Mouse (Mus musculus) hindbrain, embryonic 14.5 days (tissue): ENCODE measurements around the gene C1s2. TPM values are rescaled to one million over a fixed set of nuclear protein-coding genes. Genes with fewer than 3 reads are reported as not detected.
"Not testable (repeated sequence)": the region's sequence is repeated elsewhere in the genome, so short reads cannot be mapped to it uniquely, and the experiment has no call there.

ENCODE experiments used
- ATAC-seq: fragments of 200-750 bp; cut with Nextera tagmentation; 2 replicates; pipeline ENCODE4 v1.8.0; 2017; ENCODE audit warnings: moderate number of reproducible peaks, mild to moderate bottlenecking, moderate TSS enrichment, moderate library complexity; ENCODE audit not compliant: low FRiP score
- DNase-seq: peaks from one replicate; pipeline ENCODE4 v3.0.0-alpha.2; 2015; ENCODE audit warnings: low spot score
- H3K27ac ChIP-seq: fragments of 300-500 bp; sonication (generic); 2 replicates; pipeline ENCODE4 v1.5.1; 2014; ENCODE audit warnings: mild to moderate bottlenecking, moderate library complexity
- H3K27me3 ChIP-seq: fragments of 300-500 bp; sonication (generic); 2 replicates; pipeline ENCODE4 v1.6.1; 2014; ENCODE audit warnings: mild to moderate bottlenecking, low read length, mixed read lengths; ENCODE audit not compliant: control insufficient read depth, insufficient read depth
- H3K36me3 ChIP-seq: fragments of 300-500 bp; sonication (generic); replicated peaks from 2 replicates; pipeline ENCODE4 v1.6.1; 2014; ENCODE audit not compliant: control insufficient read depth, insufficient read depth
- H3K4me1 ChIP-seq: fragments of 300-500 bp; sonication (generic); replicated peaks from 2 replicates; pipeline ENCODE4 v1.6.1; 2014; ENCODE audit warnings: antibody characterized with exemption, low read length, mixed read lengths; ENCODE audit not compliant: control insufficient read depth, insufficient read depth
- H3K4me2 ChIP-seq: fragments of 300-500 bp; sonication (generic); replicated peaks from 2 replicates; pipeline ENCODE4 v1.6.1; 2014; ENCODE audit warnings: mild to moderate bottlenecking, moderate library complexity
- H3K4me3 ChIP-seq: fragments of 300-500 bp; sonication (generic); replicated peaks from 2 replicates; pipeline ENCODE4 v1.5.1; 2014; ENCODE audit warnings: mild to moderate bottlenecking, low read length
- H3K9ac ChIP-seq: fragments of 300-500 bp; sonication (generic); 2 replicates; pipeline ENCODE4 v1.6.1; 2014
- H3K9me3 ChIP-seq: fragments of 300-500 bp; sonication (generic); 2 replicates; pipeline ENCODE4 v1.6.1; 2016; ENCODE audit warnings: low read length; ENCODE audit not compliant: control insufficient read depth
- WGBS: fragments of 180-500 bp; shearing (Covaris S2); extraction: QIAGEN DNeasy Blood & Tissue Kit; methylation state at CpG from one replicate; pipeline ENCODE4 v1.1.7; 2014; 5-methylcytosine and 5-hydroxymethylcytosine counted together
- polyA plus RNA-seq: library from polyadenylated mRNA; unstranded; fragments of >200 nt; fragmentation: Nextera tagmentation; extraction: Ambion mirVana; gene quantifications from 2 replicates; pipeline ENCODE4 v1.2.1, GENCODE M21; 2014

The C1s2 gene
- polyA plus RNA-seq, 1 experiment from 2014 or later = 0.07 TPM

DNA sequence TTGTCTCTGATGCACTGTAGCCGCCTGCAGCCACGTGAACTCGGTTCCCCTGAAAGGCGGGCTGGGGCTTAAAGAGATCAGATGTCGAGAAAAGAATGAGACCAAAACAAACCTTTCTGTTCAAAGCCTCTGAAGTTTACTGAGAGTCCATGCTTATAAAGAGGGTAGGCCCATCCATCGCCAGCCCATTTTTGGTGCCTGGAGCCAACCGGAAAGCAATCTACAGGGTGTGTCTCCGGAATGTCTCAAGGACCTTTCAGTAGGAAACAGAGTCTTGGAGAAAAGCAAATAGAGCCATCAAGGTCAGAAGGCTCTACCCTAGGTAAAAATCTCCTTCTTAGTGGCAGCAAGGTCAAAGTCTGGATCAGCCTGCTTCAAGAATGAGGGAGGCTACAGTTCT is 42.8 kb downstream of the C1s2 start:
- Histone ChIP-seq H3K9me3 (no peaks in the 10 kb centered on the region), H3K4me2 (no peak overlapping the region), H3K4me3 (no peak overlapping the region), H3K27ac (no peak overlapping the region), H3K4me1 (no peaks in the 10 kb centered on the region), H3K9ac (no peak overlapping the region), H3K36me3 (no peaks in the 10 kb centered on the region), H3K27me3 (no peaks in the 10 kb centered on the region)
- ATAC-seq (no peak), DNase-seq (no peak)
- WGBS = 88% methylated on average over 8 of the region's 8 CpGs

DNA sequence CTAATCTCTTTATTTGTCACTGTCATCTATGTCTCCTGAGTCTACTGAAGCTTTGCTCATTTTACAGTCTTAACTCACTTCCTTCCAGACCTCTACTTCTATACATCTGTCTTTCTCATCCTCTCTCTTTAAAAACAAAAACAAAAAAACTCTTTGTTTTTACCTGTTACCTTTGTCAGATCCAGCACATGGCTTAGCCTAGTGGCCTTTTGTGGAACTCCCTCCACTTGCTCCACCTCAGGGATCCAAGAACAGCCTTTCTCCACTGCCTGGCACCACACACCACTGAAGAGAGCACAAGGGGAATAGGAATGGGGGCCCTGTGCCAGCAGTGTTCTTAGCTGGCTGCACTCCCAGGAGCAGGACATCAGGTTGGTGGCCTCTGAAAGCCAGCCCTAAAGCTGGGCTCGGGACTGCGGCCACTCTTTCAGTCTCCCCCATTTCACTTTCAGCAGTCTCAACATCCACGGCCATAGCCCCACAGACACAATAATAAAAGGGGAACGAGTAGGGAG is 43.6 kb downstream of the C1s2 start:
- ATAC-seq (no peak), DNase-seq (no peak)
- H3K9ac ChIP-seq = no peak overlapping the region
- H3K4me2 ChIP-seq = no peak overlapping the region
- no peak overlapping the region for H3K27ac ChIP-seq
- no peaks in the 10 kb centered on the region for H3K9me3 ChIP-seq
- H3K36me3 ChIP-seq = no peaks in the 10 kb centered on the region
- WGBS = 86% methylated on average over 4 of the region's 4 CpGs
- H3K4me3 ChIP-seq = no peak overlapping the region
- no peaks in the 10 kb centered on the region for H3K4me1 ChIP-seq
- H3K27me3 ChIP-seq = no peaks in the 10 kb centered on the region

DNA sequence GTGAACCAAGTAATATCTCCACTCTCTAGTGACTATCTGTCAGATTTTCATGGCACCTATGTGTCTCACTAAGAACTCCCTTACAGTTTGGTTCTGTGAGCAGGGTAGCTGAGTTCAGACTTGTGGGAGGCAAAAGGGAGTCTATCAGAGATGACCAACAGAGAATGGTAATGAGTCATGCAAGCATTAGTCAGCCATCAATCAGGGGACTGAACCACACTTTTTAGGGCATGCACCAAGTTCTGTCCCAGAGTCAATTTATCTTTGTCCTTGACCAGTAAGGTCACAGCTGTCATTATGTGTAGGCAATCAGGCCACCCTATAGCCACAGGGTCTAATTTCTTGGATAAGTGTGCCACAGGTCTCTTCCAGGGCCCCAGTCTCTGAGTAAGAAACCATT is 47.1 kb downstream of the C1s2 start:
- H3K36me3 ChIP-seq = no peaks in the 10 kb centered on the region
- no peak overlapping the region for H3K4me2 ChIP-seq
- H3K9ac ChIP-seq = no peak overlapping the region
- ATAC-seq = no peak
- no peaks in the 10 kb centered on the region for H3K9me3 ChIP-seq
- no peak for DNase-seq
- no peaks in the 10 kb centered on the region for H3K27me3 ChIP-seq
- no peaks in the 10 kb centered on the region for H3K4me1 ChIP-seq
- H3K27ac ChIP-seq = no peak overlapping the region
- no peak overlapping the region for H3K4me3 ChIP-seq

DNA sequence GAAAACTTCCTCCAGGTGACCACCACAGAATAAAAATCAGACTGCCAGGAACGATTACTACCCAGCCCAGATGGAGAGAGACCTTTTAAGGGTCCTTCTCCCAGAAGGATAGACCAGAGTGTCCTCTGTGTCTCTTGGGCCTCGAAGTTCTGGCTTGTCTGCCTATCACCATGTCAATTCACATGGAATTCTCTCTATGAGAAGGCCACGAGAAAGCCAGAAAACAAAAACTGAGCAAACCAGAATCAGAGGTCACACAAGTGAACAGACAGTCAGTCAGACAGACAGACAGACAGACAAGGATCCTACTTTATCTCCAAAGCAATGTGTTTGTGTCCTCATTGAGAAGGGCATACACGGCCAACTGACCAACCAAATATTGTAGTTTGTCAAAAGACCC is 49.6 kb downstream of the C1s2 start:
- Histone ChIP-seq H3K27me3 (no peaks in the 10 kb centered on the region), H3K4me1 (no peaks in the 10 kb centered on the region), H3K4me2 (no peak overlapping the region), H3K27ac (no peak overlapping the region), H3K9ac (no peak overlapping the region), H3K9me3 (no peaks in the 10 kb centered on the region), H3K36me3 (no peaks in the 10 kb centered on the region), H3K4me3 (no peak overlapping the region)
- ATAC-seq = no peak
- no peak for DNase-seq
- 75% methylated on average over 4 of the region's 4 CpGs for WGBS

DNA sequence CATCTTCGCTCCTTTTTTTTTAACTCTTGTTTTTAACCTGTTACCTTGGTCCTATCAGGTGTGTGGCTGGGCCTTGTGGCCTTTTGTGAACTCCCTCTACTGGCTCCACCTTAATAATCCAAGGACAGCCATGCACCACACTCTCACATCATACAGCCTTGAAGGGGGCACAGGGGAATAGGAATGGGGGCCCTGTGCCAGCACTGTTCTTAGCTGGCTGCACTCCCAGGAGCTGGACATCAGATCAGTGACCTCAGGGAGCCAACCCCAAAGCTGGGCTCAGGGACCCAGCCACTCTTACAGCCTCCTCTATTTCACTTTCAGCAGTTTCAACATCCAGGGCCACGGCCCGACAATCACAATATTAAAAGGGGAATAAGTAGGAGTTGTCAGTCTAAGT is 50.1 kb downstream of the C1s2 start:
- DNase-seq (no peak), ATAC-seq (no peak)
- Histone ChIP-seq H3K9me3 (no peaks in the 10 kb centered on the region), H3K4me3 (no peak overlapping the region), H3K36me3 (no peaks in the 10 kb centered on the region), H3K4me1 (no peaks in the 10 kb centered on the region), H3K4me2 (no peak overlapping the region), H3K9ac (no peak overlapping the region), H3K27me3 (no peaks in the 10 kb centered on the region), H3K27ac (no peak overlapping the region)
- 86% methylated on average over 3 of the region's 3 CpGs for WGBS

DNA sequence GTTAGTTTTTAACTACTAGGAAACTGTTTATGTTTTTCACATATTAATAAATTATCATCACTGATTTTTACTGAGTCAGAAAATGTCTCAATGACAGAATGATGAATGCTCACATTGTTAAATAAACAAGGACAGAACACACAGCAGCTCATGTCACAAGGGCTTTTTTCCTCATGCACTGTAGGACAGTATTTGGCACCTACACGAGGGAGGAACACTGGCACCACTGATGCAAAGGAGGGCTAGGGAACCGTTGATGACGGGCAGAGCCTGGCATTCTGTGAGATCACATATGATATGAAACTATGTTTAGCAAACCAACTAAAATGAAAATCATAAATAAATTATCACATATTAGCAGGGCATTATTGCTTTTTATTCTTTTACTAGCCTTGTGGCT is 51.0 kb downstream of the C1s2 start:
- Histone ChIP-seq H3K27ac (no peak overlapping the region), H3K9ac (no peak overlapping the region), H3K4me3 (no peak overlapping the region), H3K36me3 (no peaks in the 10 kb centered on the region), H3K9me3 (no peaks in the 10 kb centered on the region), H3K4me1 (no peaks in the 10 kb centered on the region), H3K27me3 (no peaks in the 10 kb centered on the region), H3K4me2 (no peak overlapping the region)
- DNase-seq (no peak), ATAC-seq (no peak)
- WGBS = 82% methylated on average over 3 of the region's 3 CpGs

DNA sequence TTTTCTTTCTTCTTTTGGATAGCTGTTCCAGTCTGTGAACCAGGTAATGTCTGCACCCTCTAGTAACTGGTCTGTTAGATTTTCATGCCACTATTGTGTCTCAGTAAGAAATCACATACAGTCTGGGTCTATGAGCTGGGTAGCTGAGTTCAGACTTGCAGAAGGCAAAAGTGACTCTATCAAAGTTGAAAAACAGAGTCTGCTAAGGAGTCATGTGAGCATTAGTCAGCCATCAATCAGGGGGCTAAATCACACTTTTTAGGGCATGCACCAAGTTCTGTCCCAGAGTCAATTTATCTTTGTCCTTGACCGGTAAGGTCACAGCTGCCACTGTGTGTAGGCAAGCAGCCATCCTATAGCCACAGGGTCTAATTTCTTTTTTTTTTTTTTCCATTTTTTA is 53.7 kb downstream of the C1s2 start:
- WGBS = 89% methylated on average over 1 of the region's 1 CpGs

DNA sequence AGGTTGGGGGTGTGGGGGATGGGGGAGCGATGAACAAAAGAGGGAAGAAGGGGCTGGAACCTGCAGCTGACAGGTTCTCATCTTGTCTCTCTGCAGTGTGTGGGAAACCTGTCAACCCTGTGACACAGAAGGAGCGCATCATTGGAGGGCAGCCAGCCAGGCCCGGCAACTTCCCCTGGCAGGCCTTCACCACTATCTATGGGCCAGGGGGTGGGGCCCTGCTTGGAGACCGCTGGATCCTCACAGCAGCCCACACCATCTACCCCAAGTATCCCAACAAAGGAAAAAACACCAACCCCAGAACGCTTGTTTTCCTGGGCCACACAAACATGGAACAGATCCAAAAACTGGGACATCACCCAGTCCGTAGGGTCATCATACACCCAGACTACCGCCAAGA is 55.7 kb downstream of the C1s2 start:
- not testable (repeated sequence) for H3K4me3 ChIP-seq, DNase-seq, H3K4me2 ChIP-seq, ATAC-seq, H3K27me3 ChIP-seq, H3K9ac ChIP-seq, H3K9me3 ChIP-seq, H3K4me1 ChIP-seq, H3K27ac ChIP-seq, H3K36me3 ChIP-seq
- WGBS = 83% methylated on average over 7 of the region's 7 CpGs

More for the DNA sequence above, 53.7 kb downstream of the C1s2 start:
- no peak overlapping the region for H3K4me2 ChIP-seq
- no peaks in the 10 kb centered on the region for H3K27me3 ChIP-seq
- no peak overlapping the region for H3K27ac ChIP-seq
- no peaks in the 10 kb centered on the region for H3K4me1 ChIP-seq
- H3K4me3 ChIP-seq = no peak overlapping the region
- ATAC-seq (no peak), DNase-seq (no peak)
- no peaks in the 10 kb centered on the region for H3K36me3 ChIP-seq
- H3K9ac ChIP-seq = no peak overlapping the region
- no peaks in the 10 kb centered on the region for H3K9me3 ChIP-seq

DNA sequence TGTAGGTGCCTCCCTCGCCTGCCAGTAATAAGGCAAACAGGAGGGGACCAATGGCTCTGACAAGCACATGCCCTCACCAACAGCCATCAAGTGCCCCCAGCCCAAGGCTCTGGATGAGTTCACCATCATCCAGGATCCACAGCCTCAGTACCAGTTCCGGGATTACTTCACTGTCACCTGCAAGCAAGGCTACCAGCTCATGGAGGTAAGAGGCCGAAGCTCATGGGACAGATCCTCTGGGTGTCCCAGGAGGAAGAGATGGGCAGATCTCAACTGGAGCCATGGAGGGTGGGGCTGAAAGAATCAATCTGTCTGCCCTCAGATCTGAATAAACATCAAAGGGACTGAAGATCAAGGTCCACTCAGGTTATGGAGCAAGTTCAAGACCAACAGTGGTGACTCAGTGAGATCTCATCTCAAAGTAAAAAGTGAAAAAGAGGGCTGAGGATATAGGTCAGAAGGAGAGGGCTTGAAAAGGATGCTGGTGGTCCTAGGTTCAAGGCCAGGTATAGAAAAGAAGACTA is 60.7 kb downstream of the C1s2 start:
- H3K4me2 ChIP-seq, H3K36me3 ChIP-seq, H3K9me3 ChIP-seq, DNase-seq, H3K4me3 ChIP-seq, H3K27ac ChIP-seq, H3K9ac ChIP-seq, ATAC-seq, H3K4me1 ChIP-seq, H3K27me3 ChIP-seq: not testable (repeated sequence)
- WGBS = 89% methylated on average over 3 of the region's 3 CpGs
